Mouse (Mus musculus) ES-E14 (cell line): Measurements from ENCODE around the gene Ankrd17. TPM values are rescaled to one million over a fixed set of nuclear protein-coding genes. Genes with fewer than 3 reads are reported as not detected.

Experiments
- DNase-seq: peaks from one replicate; pipeline ENCODE4 v3.0.0-alpha.2; 2013; ENCODE audit warnings: low read depth, low spot score
- H3K27ac ChIP-seq: 2 replicates; pipeline ENCODE4 v1.5.1; 2012; ENCODE audit warnings: low read depth, mild to moderate bottlenecking, low read length, moderate library complexity, mixed read lengths; ENCODE audit not compliant: poor library complexity, insufficient read depth, severe bottlenecking
- H3K36me3 ChIP-seq: 2 replicates; pipeline ENCODE4 v1.6.1; 2012; ENCODE audit warnings: mild to moderate bottlenecking, low read length, moderate library complexity, mixed read lengths; ENCODE audit not compliant: control insufficient read depth, poor library complexity, insufficient read depth, severe bottlenecking
- H3K4me1 ChIP-seq, 2 experiments: fragments of 150-350 bp in 1 of 2; sonication (generic) in 1 of 2; 2 replicates each; pipeline ENCODE4 v1.6.1; 2012; ENCODE audit warnings: low read length in 2 of 2, mild to moderate bottlenecking in 1 of 2, mixed read lengths in 1 of 2; ENCODE audit not compliant: control insufficient read depth in 2 of 2, insufficient read depth in 2 of 2, poor library complexity in 1 of 2
- H3K4me3 ChIP-seq, 2 experiments: fragments of 150-350 bp in 1 of 2; sonication (generic) in 1 of 2; 2 replicates each; pipeline ENCODE4 v1.5.1; 2012; ENCODE audit warnings: low read length in 2 of 2, low read depth in 1 of 2, mild to moderate bottlenecking in 1 of 2, mixed read lengths in 1 of 2; ENCODE audit not compliant: insufficient read depth in 1 of 2, poor library complexity in 1 of 2, severe bottlenecking in 1 of 2
- H3K9ac ChIP-seq: 2 replicates; pipeline ENCODE4 v1.6.1; 2012; ENCODE audit warnings: low read depth, mild to moderate bottlenecking, low read length, mixed read lengths; ENCODE audit not compliant: poor library complexity, insufficient read depth, severe bottlenecking
- H3K9me3 ChIP-seq: fragments of 150-350 bp; sonication (generic); 2 replicates; pipeline ENCODE4 v1.6.1; 2012; ENCODE audit warnings: low read depth, mild to moderate bottlenecking, low read length; ENCODE audit not compliant: control insufficient read depth, insufficient read depth
- CHD2 ChIP-seq: IDR thresholded peaks from 2 replicates; pipeline ENCODE4 v1.6.1; 2014; ENCODE audit warnings: mild to moderate bottlenecking, low read depth, low read length, inconsistent platforms
- HCFC1 ChIP-seq: IDR thresholded peaks from 2 replicates; pipeline ENCODE4 v1.6.1; 2012; ENCODE audit warnings: low read length, inconsistent platforms, borderline replicate concordance; ENCODE audit not compliant: insufficient read depth
- MAFK ChIP-seq: IDR thresholded peaks from 2 replicates; pipeline ENCODE4 v1.6.1; 2014; ENCODE audit warnings: mild to moderate bottlenecking, low read depth, low read length, inconsistent platforms; ENCODE audit not compliant: insufficient read depth
- ZC3H11A ChIP-seq: IDR thresholded peaks from 2 replicates; pipeline ENCODE4 v1.6.1; 2012; ENCODE audit warnings: low read depth, mild to moderate bottlenecking, inconsistent platforms, low read length, borderline replicate concordance
- ZNF384 ChIP-seq: IDR thresholded peaks from 2 replicates; pipeline ENCODE4 v1.6.1; 2012; ENCODE audit warnings: low read depth, low read length, inconsistent platforms
- in situ Hi-C, 2 experiments: fragments of 600-800 bp; cut with MboI; formaldehyde crosslinking; loops; one replicate each; pipeline ENCODE4 v1.15.1; 2025; ENCODE audit warnings: low sequenced_read_pairs in 2 of 2, inconsistent platforms in 1 of 2; ENCODE audit not compliant: unreplicated experiment in 2 of 2
- total RNA-seq: library from RNA; depleted of rRNA; stranded (reverse); fragments of 300-350 nt; gene quantifications from 2 replicates; pipeline ENCODE4 v1.2.3, GENCODE M21; 2012

Gene Ankrd17
- total RNA-seq, 1 experiment: 70.0 TPM

GRCm38 (mm10) chr5:90364526-90364925, 1.9 kb downstream of the Ankrd17 start:
- Histone ChIP-seq H3K27ac (no peak overlapping the region; the same call in 1 of the 2 replicates), H3K9ac (peak overlapping the region; percentile 97; the same call in 1 of the 2 replicates), H3K4me3 (peak overlapping the region; percentile 95 to 100), H3K4me1 (0 out of 4 replicates have a peak, but pooled peaks cover 0 to 2% of the 10 kb centered on the region in 2 experiments), H3K36me3 (peaks cover 2% of the 10 kb centered on the region; the same call in 1 of the 2 replicates), H3K9me3 (no peaks in the 10 kb centered on the region)
- in situ Hi-C loops: loop anchor here in 1 of 2 experiments (10.0 kb wide), 1 partner anchor 140 kb away; the partner anchor contains the start of gene Cox18
- TF ChIP-seq HCFC1: no peak
- DNase-seq: no peak

GRCm38 (mm10) chr5:90355824-90356223, 10.6 kb downstream of the Ankrd17 start:
- no peak for TF ChIP-seq HCFC1
- TF ChIP-seq CHD2: no peak
- peaks cover 1% of the 10 kb centered on the region for H3K36me3 ChIP-seq
- no peaks in the 10 kb centered on the region for H3K9me3 ChIP-seq
- peaks cover 0 to 2% of the 10 kb centered on the region in 2 experiments; a peak in 1 of 4 replicates for H3K4me1 ChIP-seq
- H3K4me3 ChIP-seq: no peak overlapping the region
- H3K9ac ChIP-seq: no peak overlapping the region
- no peak overlapping the region for H3K27ac ChIP-seq
- in situ Hi-C loops: no loop called here
- DNase-seq: no peak

- no peaks in the 10 kb centered on the region for H3K9me3 ChIP-seq
- DNase-seq: no peak
- H3K36me3 ChIP-seq: peaks cover 1% of the 10 kb centered on the region
- no peak overlapping the region for H3K4me3 ChIP-seq
- peaks cover 0 to 2% of the 10 kb centered on the region in 2 experiments; a peak in 1 of 4 replicates for H3K4me1 ChIP-seq
- no peak overlapping the region for H3K9ac ChIP-seq
- H3K27ac ChIP-seq: no peak overlapping the region
- TF ChIP-seq HCFC1 (no peak), ZNF384 (no peak), CHD2 (no peak), MAFK (no peak), ZC3H11A (no peak)
- in situ Hi-C loops: no loop called here
Measured at GRCm38 (mm10) chr5:90353552-90354317, 12.6 kb downstream of the Ankrd17 start.

GRCm38 (mm10) chr5:90346877-90347276, 19.5 kb downstream of the Ankrd17 start:
- H3K4me3 ChIP-seq: no peak overlapping the region
- no peak overlapping the region for H3K9ac ChIP-seq
- no peak overlapping the region for H3K27ac ChIP-seq
- no peaks in the 10 kb centered on the region for H3K9me3 ChIP-seq
- in situ Hi-C loops: no loop called here
- H3K4me1 ChIP-seq: no peaks in the 10 kb centered on the region
- no peak for DNase-seq
- H3K36me3 ChIP-seq: no peaks in the 10 kb centered on the region; the same call in 1 of the 2 replicates
- TF ChIP-seq CHD2 (no peak), ZNF384 (no peak), MAFK (no peak), HCFC1 (no peak), ZC3H11A (no peak)

- Histone ChIP-seq H3K4me1 (peaks cover 0 to 7% of the 10 kb centered on the region in 2 experiments; a peak in 2 of 4 replicates), H3K9me3 (no peaks in the 10 kb centered on the region), H3K9ac (no peak overlapping the region), H3K27ac (no peak overlapping the region), H3K36me3 (no peaks in the 10 kb centered on the region), H3K4me3 (no peak overlapping the region)
- TF ChIP-seq ZC3H11A: no peak
- TF ChIP-seq MAFK: no peak
- TF ChIP-seq ZNF384: no peak
- no peak for TF ChIP-seq HCFC1
- TF ChIP-seq CHD2: no peak
- in situ Hi-C loops: no loop called here
- no peak for DNase-seq
Measured at GRCm38 (mm10) chr5:90340847-90341246, 25.5 kb downstream of the Ankrd17 start.
